Mouse (Mus musculus): ENCODE results near the gene Rtn4r. TPM values are rescaled to one million over a fixed set of nuclear protein-coding genes. Genes with fewer than 3 reads are reported as not detected.
"Not testable (repeated sequence)": the region's sequence is repeated elsewhere in the genome, so short reads cannot be mapped to it uniquely, and the experiment has no call there.

Rtn4r gene
- polyA plus RNA-seq, 1 experiment from 2014 or later = 1.1 TPM

DNA sequence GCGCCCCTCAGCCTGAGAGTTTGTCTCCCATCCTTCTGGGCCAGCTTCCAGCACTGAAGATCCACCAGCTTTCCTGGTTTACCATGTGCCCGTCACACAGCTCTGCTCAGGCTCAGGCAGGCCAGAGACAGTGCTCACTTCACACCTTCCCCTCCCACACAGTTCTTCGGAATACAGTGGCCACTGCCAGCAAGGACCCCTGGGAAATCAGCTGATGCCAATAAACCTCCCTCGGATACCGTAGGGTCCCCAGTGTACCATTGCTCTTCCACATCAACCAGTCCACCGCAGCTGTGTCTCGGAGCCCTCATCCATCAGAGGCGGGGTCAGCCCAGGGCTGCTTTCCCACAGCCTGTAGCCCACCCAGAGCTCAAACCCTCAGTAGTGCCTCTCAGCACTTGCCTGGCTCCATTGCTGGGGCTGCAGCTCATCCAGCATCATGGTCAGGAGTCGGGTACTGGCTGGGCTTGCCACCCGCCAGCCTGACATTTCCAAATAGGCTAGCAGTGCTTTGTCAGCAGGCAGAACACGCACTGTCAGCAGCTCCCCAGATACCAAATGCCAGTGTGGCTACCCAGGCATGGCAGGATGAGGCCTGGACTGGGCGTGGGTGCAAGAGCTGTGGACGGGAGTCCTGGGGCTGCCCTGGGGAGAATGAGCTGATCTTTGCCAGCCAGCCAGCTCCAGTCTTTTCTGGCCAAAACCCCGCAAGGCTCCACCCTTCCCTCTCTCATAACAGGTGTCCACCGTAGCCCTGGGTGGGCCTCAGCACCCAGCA is 67.0 kb downstream of the Rtn4r start:
- Histone ChIP-seq H3K36me3 (replicated peaks; ENCODE audit: control insufficient read depth, insufficient read depth, low read depth, low read length) (no peaks in the 10 kb centered on the region), H3K4me2 (ENCODE audit: low read depth, low read length) (no peak overlapping the region), H3K9me3 (replicated peaks; ENCODE audit: control insufficient read depth, low read length) (no peaks in the 10 kb centered on the region), H3K9ac (replicated peaks; ENCODE audit: low read length) (no peak overlapping the region), H3K27ac (replicated peaks; ENCODE audit: low read depth, low read length) (no peak overlapping the region), H3K27me3 (ENCODE audit: control insufficient read depth, insufficient read depth, low read length) (no peaks in the 10 kb centered on the region), H3K4me1 (ENCODE audit: control insufficient read depth, insufficient read depth, low read length) (no peaks in the 10 kb centered on the region), H3K4me3 (ENCODE audit: low read depth, low read length) (no peak overlapping the region)
- DNase-seq (ENCODE audit: low spot score) (no peak), ATAC-seq (replicated peaks; ENCODE audit: insufficient number of reproducible peaks, low FRiP score, low TSS enrichment, low read depth) (peak; percentile 27; the same call in 1 of the 2 replicates)
- 79% methylated on average over 15 of the region's 15 CpGs for WGBS

DNA sequence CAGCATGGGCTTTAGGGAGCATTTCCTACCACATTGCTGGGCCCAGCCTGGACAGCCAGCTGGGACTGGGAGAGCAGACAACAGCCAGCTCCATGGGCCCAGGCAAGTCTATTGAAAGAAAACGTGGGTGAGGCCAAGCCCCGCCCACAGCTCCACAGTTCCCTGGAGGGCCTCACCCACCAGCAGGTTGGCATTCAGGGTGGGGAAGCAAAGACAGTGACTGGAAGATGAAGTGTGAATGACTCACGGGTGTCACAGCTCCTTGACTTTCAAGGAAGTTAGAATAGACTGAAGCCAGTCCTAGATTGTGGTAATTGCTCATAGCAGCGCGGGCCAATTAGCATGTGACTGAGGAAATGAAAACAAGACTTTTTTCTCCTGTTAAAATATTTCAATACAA is 67.6 kb downstream of the Rtn4r start:
- Histone ChIP-seq H3K36me3 (replicated peaks; ENCODE audit: control insufficient read depth, insufficient read depth, low read depth, low read length) (no peaks in the 10 kb centered on the region), H3K9ac (replicated peaks; ENCODE audit: low read length) (no peak overlapping the region), H3K4me3 (ENCODE audit: low read depth, low read length) (no peak overlapping the region), H3K27me3 (ENCODE audit: control insufficient read depth, insufficient read depth, low read length) (no peaks in the 10 kb centered on the region), H3K4me2 (ENCODE audit: low read depth, low read length) (no peak overlapping the region), H3K9me3 (replicated peaks; ENCODE audit: control insufficient read depth, low read length) (no peaks in the 10 kb centered on the region), H3K4me1 (ENCODE audit: control insufficient read depth, insufficient read depth, low read length) (no peaks in the 10 kb centered on the region), H3K27ac (replicated peaks; ENCODE audit: low read depth, low read length) (no peak overlapping the region)
- WGBS = 60% methylated on average over 5 of the region's 5 CpGs
- DNase-seq (ENCODE audit: low spot score) = no peak
- no peak for ATAC-seq (replicated peaks; ENCODE audit: insufficient number of reproducible peaks, low FRiP score, low TSS enrichment, low read depth)

DNA sequence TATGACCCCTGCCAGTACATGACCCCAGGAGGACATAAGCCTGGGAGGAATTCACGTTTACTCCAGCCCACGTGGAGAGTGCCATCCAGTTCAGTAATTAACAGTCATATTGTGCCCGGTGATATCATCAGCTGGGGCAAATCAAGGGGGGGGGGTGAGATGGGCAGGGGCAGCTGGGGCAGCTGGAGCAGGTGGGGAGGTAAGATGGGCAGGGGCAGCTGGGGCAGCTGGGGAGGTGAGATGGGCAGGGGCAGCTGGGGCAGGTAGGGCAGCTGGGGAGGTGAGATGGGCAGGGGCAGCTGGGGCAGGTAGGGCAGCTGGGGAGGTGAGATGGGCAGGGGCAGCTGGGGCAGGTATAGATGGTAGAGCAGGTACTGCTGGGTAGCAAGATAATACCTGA is 68.1 kb downstream of the Rtn4r start:
- H3K4me1 ChIP-seq (ENCODE audit: control insufficient read depth, insufficient read depth, low read length); H3K4me2 ChIP-seq (ENCODE audit: low read depth, low read length); DNase-seq (ENCODE audit: low spot score); H3K36me3 ChIP-seq (replicated peaks; ENCODE audit: control insufficient read depth, insufficient read depth, low read depth, low read length); H3K9ac ChIP-seq (replicated peaks; ENCODE audit: low read length); ATAC-seq (replicated peaks; ENCODE audit: insufficient number of reproducible peaks, low FRiP score, low TSS enrichment, low read depth); H3K27ac ChIP-seq (replicated peaks; ENCODE audit: low read depth, low read length); H3K27me3 ChIP-seq (ENCODE audit: control insufficient read depth, insufficient read depth, low read length); H3K9me3 ChIP-seq (replicated peaks; ENCODE audit: control insufficient read depth, low read length); H3K4me3 ChIP-seq (ENCODE audit: low read depth, low read length): not testable (repeated sequence)
- WGBS = 40% methylated on average over 3 of the region's 3 CpGs

DNA sequence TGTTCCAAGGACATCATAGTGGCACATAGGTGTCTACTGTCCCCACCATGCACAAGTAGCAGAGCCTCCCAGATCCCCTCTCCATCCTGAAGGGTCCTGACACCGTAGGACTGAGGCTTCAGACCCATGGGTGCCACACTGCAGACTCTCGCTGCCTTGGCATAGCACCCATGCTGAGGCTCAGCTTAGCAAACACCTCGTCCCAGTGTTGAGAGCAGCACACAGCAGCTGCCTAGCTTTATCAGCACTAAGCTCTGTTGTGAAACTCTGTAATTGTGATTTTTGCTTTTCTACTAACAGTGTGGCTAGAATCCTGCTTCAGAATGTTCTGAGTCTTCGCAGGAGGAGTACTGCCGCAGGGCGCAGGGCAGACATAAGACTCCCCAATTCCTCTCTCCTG is 70.4 kb downstream of the Rtn4r start:
- Histone ChIP-seq H3K9me3 (replicated peaks; ENCODE audit: control insufficient read depth, low read length) (no peaks in the 10 kb centered on the region), H3K27ac (replicated peaks; ENCODE audit: low read depth, low read length) (no peak overlapping the region), H3K4me1 (ENCODE audit: control insufficient read depth, insufficient read depth, low read length) (no peaks in the 10 kb centered on the region), H3K27me3 (ENCODE audit: control insufficient read depth, insufficient read depth, low read length) (no peaks in the 10 kb centered on the region), H3K4me2 (ENCODE audit: low read depth, low read length) (no peak overlapping the region), H3K36me3 (replicated peaks; ENCODE audit: control insufficient read depth, insufficient read depth, low read depth, low read length) (no peaks in the 10 kb centered on the region), H3K9ac (replicated peaks; ENCODE audit: low read length) (no peak overlapping the region), H3K4me3 (ENCODE audit: low read depth, low read length) (no peak overlapping the region)
- 73% methylated on average over 6 of the region's 6 CpGs for WGBS
- DNase-seq (ENCODE audit: low spot score) (no peak), ATAC-seq (replicated peaks; ENCODE audit: insufficient number of reproducible peaks, low FRiP score, low TSS enrichment, low read depth) (no peak)

DNA sequence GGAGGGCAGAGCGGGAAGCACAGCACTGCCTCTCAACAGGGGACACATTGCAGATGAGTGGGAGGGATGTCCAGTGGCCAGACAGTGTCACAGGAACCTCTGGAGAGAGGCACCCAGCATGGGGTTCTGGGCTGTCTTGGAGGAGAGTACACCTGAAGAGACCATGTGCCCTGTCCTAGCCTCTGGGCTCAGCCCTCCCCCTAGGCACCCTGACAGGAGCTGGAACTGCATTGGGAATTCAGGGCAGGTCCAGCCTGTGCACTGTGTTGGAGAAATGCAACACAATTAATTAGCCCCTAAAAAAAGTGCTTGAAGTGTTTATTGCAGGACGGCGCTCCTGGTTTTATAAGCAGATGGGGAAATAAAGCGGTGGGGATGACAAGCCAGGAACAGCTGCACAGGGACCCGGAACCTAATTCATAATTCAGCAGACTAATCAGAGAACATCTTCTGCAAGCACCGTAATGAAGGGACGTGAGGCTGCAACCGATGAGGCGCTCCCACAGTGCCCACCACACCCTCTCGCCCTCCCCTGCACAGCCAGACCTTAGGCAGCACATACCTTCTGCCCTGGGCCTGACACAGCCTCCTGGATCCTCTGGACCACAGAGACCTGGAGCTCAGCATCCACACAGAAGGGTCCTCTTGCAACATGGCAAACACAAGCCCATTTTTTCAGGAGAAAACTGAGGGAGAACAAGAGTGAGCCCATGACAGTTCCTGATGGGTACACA is 71.1 kb downstream of the Rtn4r start:
- Histone ChIP-seq H3K4me2 (ENCODE audit: low read depth, low read length) (no peak overlapping the region), H3K4me1 (ENCODE audit: control insufficient read depth, insufficient read depth, low read length) (no peaks in the 10 kb centered on the region), H3K27me3 (ENCODE audit: control insufficient read depth, insufficient read depth, low read length) (no peaks in the 10 kb centered on the region), H3K36me3 (replicated peaks; ENCODE audit: control insufficient read depth, insufficient read depth, low read depth, low read length) (no peaks in the 10 kb centered on the region), H3K9ac (replicated peaks; ENCODE audit: low read length) (no peak overlapping the region), H3K9me3 (replicated peaks; ENCODE audit: control insufficient read depth, low read length) (no peaks in the 10 kb centered on the region), H3K27ac (replicated peaks; ENCODE audit: low read depth, low read length) (no peak overlapping the region), H3K4me3 (ENCODE audit: low read depth, low read length) (no peak overlapping the region)
- no peak for ATAC-seq (replicated peaks; ENCODE audit: insufficient number of reproducible peaks, low FRiP score, low TSS enrichment, low read depth)
- WGBS = 85% methylated on average over 10 of the region's 10 CpGs
- DNase-seq (ENCODE audit: low spot score) = no peak

DNA sequence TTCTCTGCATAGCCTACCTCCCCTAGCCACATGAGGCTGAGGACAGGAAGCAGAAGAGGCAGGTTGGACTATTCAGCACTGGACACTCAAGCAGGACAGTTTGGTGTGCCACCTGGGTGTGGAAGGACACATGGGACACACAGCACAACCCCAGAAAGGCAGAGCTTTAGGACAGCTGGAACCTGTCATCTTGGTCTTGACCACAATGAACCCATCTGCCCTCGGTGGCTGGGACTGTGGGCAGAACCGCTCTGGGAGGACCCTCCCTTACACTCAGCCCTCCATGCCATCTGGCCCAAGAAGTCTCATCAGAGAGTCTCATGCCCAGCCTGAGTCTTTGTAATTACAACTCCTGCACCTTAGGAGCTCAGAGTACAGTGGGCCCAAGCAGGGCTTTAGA is 72.6 kb downstream of the Rtn4r start:
- 83% methylated on average over 2 of the region's 2 CpGs for WGBS
- H3K9ac ChIP-seq (replicated peaks; ENCODE audit: low read length) = no peak overlapping the region
- H3K4me2 ChIP-seq (ENCODE audit: low read depth, low read length) = no peak overlapping the region
- H3K27me3 ChIP-seq (ENCODE audit: control insufficient read depth, insufficient read depth, low read length) = no peaks in the 10 kb centered on the region
- no peak overlapping the region for H3K27ac ChIP-seq (replicated peaks; ENCODE audit: low read depth, low read length)
- H3K9me3 ChIP-seq (replicated peaks; ENCODE audit: control insufficient read depth, low read length) = no peaks in the 10 kb centered on the region
- DNase-seq (ENCODE audit: low spot score) (no peak), ATAC-seq (replicated peaks; ENCODE audit: insufficient number of reproducible peaks, low FRiP score, low TSS enrichment, low read depth) (no peak)
- no peak overlapping the region for H3K4me3 ChIP-seq (ENCODE audit: low read depth, low read length)
- H3K4me1 ChIP-seq (ENCODE audit: control insufficient read depth, insufficient read depth, low read length) = no peaks in the 10 kb centered on the region
- no peaks in the 10 kb centered on the region for H3K36me3 ChIP-seq (replicated peaks; ENCODE audit: control insufficient read depth, insufficient read depth, low read depth, low read length)

DNA sequence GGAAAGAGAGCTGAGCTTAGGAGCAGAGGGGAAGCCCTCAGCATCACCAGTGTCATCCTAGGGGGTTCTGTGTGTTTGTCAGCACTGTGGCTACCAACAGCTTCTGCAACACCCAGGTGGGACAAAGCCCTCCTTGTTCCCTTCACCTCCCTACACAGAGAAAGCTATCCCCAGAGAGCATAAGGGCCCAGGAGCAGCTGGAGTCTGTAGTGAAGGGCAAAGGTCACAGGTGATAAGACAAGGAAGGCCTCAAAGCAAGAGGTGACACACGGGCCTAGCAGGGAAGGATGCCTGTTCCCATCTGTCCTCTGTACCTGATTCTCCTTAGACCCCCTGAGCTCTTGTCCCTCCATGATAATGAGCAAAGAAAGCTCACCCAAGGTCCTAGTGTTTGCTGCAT is 74.2 kb downstream of the Rtn4r start:
- ATAC-seq (replicated peaks; ENCODE audit: insufficient number of reproducible peaks, low FRiP score, low TSS enrichment, low read depth) = no peak
- H3K4me1 ChIP-seq (ENCODE audit: control insufficient read depth, insufficient read depth, low read length) = no peaks in the 10 kb centered on the region
- no peak overlapping the region for H3K27ac ChIP-seq (replicated peaks; ENCODE audit: low read depth, low read length)

More for the DNA sequence above, 74.2 kb downstream of the Rtn4r start:
- Histone ChIP-seq H3K36me3 (replicated peaks; ENCODE audit: control insufficient read depth, insufficient read depth, low read depth, low read length) (no peaks in the 10 kb centered on the region), H3K4me2 (ENCODE audit: low read depth, low read length) (no peak overlapping the region), H3K9ac (replicated peaks; ENCODE audit: low read length) (no peak overlapping the region), H3K27me3 (ENCODE audit: control insufficient read depth, insufficient read depth, low read length) (no peaks in the 10 kb centered on the region), H3K4me3 (ENCODE audit: low read depth, low read length) (no peak overlapping the region), H3K9me3 (replicated peaks; ENCODE audit: control insufficient read depth, low read length) (no peaks in the 10 kb centered on the region)
- WGBS = 29% methylated on average over 1 of the region's 1 CpGs
- no peak for DNase-seq (ENCODE audit: low spot score)

Measured in embryonic facial prominence, embryonic 11.5 days (tissue).